Mouse (Mus musculus) intestine, postnatal 0 days (tissue): ENCODE data around the gene Zpbp2. TPM values are rescaled to one million over a fixed set of nuclear protein-coding genes. Genes with fewer than 3 reads are reported as not detected.

Experiments
- ATAC-seq: fragments of 200-750 bp; cut with Nextera tagmentation; 2 replicates; pipeline ENCODE4 v1.8.0; 2017; ENCODE audit warnings: mild to moderate bottlenecking, moderate TSS enrichment, moderate library complexity
- H3K27ac ChIP-seq: fragments of 300-500 bp; sonication (generic); 2 replicates; pipeline ENCODE4 v1.5.1; 2014; ENCODE audit warnings: mild to moderate bottlenecking, low read depth, low read length, moderate library complexity
- H3K27me3 ChIP-seq: fragments of 300-500 bp; sonication (generic); replicated peaks from 2 replicates; pipeline ENCODE4 v1.6.1; 2014; ENCODE audit warnings: low read length, mixed read lengths; ENCODE audit not compliant: control insufficient read depth, insufficient read depth
- H3K36me3 ChIP-seq: fragments of 300-500 bp; sonication (generic); 2 replicates; pipeline ENCODE4 v1.6.1; 2014; ENCODE audit warnings: mild to moderate bottlenecking, moderate library complexity; ENCODE audit not compliant: control insufficient read depth, insufficient read depth
- H3K4me1 ChIP-seq: fragments of 300-500 bp; sonication (generic); replicated peaks from 2 replicates; pipeline ENCODE4 v1.6.1; 2014; ENCODE audit warnings: antibody characterized with exemption, low read length, mixed read lengths; ENCODE audit not compliant: control insufficient read depth, insufficient read depth
- H3K4me2 ChIP-seq: fragments of 300-500 bp; sonication (generic); replicated peaks from 2 replicates; pipeline ENCODE4 v1.6.1; 2014; ENCODE audit warnings: low read depth, mild to moderate bottlenecking, moderate library complexity
- H3K4me3 ChIP-seq: fragments of 300-500 bp; sonication (generic); 2 replicates; pipeline ENCODE4 v1.5.1; 2014; ENCODE audit warnings: low read depth, low read length
- H3K9ac ChIP-seq: fragments of 300-500 bp; sonication (generic); 2 replicates; pipeline ENCODE4 v1.6.1; 2014; ENCODE audit warnings: mild to moderate bottlenecking, low read depth, low read length
- H3K9me3 ChIP-seq: fragments of 300-500 bp; sonication (generic); 2 replicates; pipeline ENCODE4 v1.6.1; 2016; ENCODE audit warnings: mixed run types; ENCODE audit not compliant: control insufficient read depth
- CTCF ChIP-seq: sonication (generic); IDR thresholded peaks from 2 replicates; pipeline ENCODE4 v1.5.1; 2016; ENCODE audit warnings: low read depth, mild to moderate bottlenecking, control low read depth, antibody characterized with exemption, moderate library complexity
- WGBS: fragments of 180-500 bp; shearing (Covaris S2); extraction: QIAGEN DNeasy Blood & Tissue Kit; methylation state at CpG from one replicate; pipeline ENCODE4 v1.1.7; 2014; 5-methylcytosine and 5-hydroxymethylcytosine counted together
- polyA plus RNA-seq: library from polyadenylated mRNA; unstranded; fragments of >200 nt; fragmentation: Nextera tagmentation; extraction: Ambion mirVana; gene quantifications from 2 replicates; pipeline ENCODE4 v1.2.1, GENCODE M21; 2015

Zpbp2 gene
- 3.2 and 4.0 TPM in 2 replicates for polyA plus RNA-seq

DNA sequence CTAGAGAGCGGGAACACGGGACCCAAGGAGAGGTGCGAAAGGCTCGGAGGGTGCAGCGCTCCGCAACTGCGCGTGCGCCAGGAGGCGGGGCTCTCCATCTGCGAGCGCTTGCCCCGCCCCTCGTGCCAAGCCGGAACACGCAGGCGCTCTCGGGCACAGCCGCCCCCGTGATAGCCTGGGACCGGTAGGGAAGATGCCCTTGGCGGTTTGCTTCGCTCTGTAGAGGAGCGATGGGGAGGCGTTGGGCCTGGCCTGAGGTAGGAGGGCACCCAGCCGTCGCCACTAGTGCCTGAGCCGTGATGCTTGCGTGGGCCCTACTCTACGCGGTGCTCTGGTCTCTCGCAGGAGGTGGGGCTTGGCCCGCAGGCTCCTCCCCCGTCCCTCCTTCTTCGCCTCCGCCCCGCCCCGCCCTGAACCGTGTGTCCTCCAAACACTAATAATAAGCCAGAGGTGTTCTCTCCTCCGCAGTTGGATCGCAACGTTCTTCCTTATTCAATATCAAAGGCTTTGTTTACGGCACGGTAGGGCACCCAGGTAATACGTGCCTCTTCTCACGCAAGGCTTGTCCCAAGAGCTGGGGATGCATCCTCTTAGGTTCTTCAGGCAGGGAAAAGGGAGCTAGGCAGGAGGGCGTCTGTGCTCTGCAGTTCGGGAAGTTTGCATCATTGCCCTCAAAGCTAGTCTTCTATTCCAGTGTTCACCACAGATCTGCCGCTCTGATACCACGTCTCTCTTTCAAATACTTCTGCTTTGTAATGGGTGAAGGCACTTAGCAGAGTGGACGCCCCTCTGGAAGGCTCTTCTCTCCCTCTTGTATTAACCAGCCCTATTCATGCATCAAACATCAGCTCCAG is at the start of gene Zpbp2:
Zpbp2 (plus strand) TSS at position 123 of the 854 bp plus-strand sequence.
- 0 out of 2 replicates have a peak within 1 kb of the TSS, but pooled peaks have one; percentile 41 for H3K27ac ChIP-seq
- H3K4me2 ChIP-seq, result peak within 1 kb of the TSS; percentile 84
- no peaks in the 10 kb centered on the region for H3K4me1 ChIP-seq
- peaks cover 33% of the 10 kb centered on the region for H3K27me3 ChIP-seq
- H3K36me3 ChIP-seq, result no peaks in the 10 kb centered on the region
- peak within 1 kb of the TSS; percentile 78 for H3K4me3 ChIP-seq
- no peaks in the 10 kb centered on the region for H3K9me3 ChIP-seq
- under 1% methylated on average over 51 of the region's 51 CpGs for WGBS
- ATAC-seq, result peak; percentile 96
- peak within 1 kb of the TSS; percentile 52 for H3K9ac ChIP-seq
- 0 out of 2 replicates have a peak, but pooled peaks have one; percentile 3 for TF ChIP-seq CTCF

DNA sequence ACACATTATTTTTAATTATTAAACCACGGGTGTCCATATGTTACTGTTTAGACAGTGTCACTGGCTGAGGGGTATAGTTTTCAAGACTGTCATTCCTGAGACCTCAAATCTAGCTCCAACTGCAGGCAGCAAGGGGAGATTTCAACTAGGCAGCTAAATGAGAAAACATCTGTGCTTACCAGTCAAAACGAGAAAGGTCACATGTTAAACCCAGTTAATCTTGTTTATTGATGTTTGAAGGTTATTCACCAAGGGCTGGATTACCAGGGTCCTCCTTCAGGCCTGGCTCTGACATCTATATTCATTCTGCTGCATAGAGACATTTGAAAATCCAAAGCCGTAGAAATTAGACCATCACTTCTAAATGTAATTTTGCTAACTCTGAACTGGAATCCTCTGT is 46.0 kb upstream of the Zpbp2 start:
- Histone ChIP-seq H3K4me3 (no peak overlapping the region), H3K9ac (no peak overlapping the region), H3K4me2 (no peak overlapping the region), H3K4me1 (no peaks in the 10 kb centered on the region), H3K27me3 (no peaks in the 10 kb centered on the region), H3K27ac (no peak overlapping the region), H3K9me3 (no peaks in the 10 kb centered on the region), H3K36me3 (no peaks in the 10 kb centered on the region)
- ATAC-seq, result no peak
- WGBS, result 50% methylated on average over 3 of the region's 3 CpGs
- no peak for TF ChIP-seq CTCF

DNA sequence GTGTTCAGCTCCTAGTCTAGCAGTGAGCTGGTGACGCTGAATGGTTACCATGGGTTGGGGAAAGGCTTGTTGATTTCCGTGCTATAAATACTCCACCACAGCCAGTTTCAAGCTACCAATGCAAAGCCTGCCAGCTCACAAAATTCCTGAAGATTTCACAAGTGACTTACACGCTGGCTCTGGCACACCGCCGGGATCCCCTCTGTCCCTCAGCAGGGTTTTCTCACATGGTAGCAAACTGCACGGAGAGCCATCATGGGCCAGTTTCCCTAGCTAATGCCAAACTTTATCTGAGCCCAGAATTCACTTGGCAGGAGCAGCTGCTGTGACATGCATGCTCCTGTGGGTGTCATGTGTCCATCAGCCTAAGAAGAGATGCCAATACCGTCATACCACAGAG is 41.5 kb upstream of the Zpbp2 start:
- Histone ChIP-seq H3K36me3 (no peaks in the 10 kb centered on the region), H3K4me1 (no peaks in the 10 kb centered on the region), H3K27ac (no peak overlapping the region), H3K9me3 (no peaks in the 10 kb centered on the region), H3K4me2 (no peak overlapping the region), H3K4me3 (no peak overlapping the region), H3K27me3 (no peaks in the 10 kb centered on the region), H3K9ac (no peak overlapping the region)
- ATAC-seq, result no peak
- 80% methylated on average over 7 of the region's 7 CpGs for WGBS
- no peak for TF ChIP-seq CTCF

DNA sequence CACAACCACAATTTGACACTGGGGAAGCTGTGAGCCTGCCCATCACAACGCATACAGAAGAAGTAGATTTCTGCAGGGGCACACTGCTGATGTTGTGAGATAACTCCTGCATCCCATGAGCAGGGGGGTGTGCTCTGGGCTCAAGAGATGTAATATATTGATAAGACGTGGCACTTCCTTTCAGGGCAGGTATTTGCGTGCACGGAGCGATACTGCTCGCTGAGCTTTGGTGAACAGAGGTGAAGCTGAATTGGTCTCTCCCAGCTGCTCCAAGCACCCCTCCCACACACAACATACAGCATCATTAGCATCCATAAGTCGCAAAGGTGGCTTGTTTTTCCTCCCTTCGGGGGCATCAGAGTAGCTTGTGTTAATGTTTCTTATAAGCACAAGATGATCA is 40.8 kb upstream of the Zpbp2 start:
- H3K27me3 ChIP-seq, result no peaks in the 10 kb centered on the region
- H3K4me3 ChIP-seq, result no peak overlapping the region
- no peak for ATAC-seq
- no peak overlapping the region for H3K9ac ChIP-seq
- no peaks in the 10 kb centered on the region for H3K4me1 ChIP-seq
- no peak overlapping the region for H3K27ac ChIP-seq
- no peaks in the 10 kb centered on the region for H3K9me3 ChIP-seq
- TF ChIP-seq CTCF, result no peak
- 79% methylated on average over 8 of the region's 8 CpGs for WGBS
- no peak overlapping the region for H3K4me2 ChIP-seq
- H3K36me3 ChIP-seq, result no peaks in the 10 kb centered on the region

DNA sequence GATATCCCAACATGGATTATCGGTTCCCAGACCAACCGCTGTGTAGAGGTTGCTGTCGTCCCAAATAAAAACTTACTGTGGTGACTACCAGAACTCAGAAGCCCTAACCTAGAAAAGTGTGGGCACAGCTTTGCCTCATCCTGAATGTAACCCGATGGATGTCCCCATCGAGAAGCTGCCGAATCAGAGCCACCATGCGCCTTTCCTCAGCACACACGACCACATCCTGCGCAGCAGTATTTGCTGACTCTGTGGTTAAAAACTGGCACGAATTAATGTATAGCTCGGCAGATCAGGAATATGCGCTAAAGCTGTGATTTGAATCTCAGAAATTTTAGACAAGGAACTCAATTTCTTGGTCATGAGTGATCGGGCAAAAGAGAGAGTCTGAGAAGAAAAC is 38.0 kb upstream of the Zpbp2 start:
- ATAC-seq, result no peak

DNA sequence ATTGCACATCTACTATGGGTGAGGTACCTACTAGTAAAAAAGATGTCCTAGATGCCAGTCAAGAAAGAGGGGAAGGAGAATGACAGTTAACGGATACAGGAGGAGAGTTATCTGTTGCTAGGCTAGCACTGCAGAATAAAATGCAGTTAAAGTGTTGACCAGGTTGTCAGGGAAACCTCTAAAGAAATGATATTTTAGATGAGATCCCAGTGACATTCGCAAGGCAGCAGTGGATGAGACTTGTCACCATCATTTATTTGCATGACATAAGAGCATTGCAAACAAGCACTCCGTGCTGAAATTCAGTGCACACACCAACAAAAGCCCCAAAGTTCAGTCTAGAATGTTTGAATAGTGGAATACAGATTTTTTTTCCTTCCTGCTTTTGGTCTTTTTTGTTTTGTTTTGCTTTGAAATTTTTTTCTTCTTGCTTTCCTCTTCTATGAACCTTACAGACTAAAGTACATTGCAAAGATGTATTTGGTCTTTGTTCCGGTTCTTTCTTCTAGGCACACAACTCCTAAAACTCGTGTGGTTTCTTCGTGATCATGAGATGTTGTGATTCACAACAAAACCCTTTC is 37.5 kb upstream of the Zpbp2 start:
- whole genome bisulfite sequencing, result 75% methylated on average over 6 of the region's 6 CpGs
- no peak for ATAC-seq
- no peak overlapping the region for H3K4me3 ChIP-seq
- H3K4me1 ChIP-seq, result no peaks in the 10 kb centered on the region
- no peak overlapping the region for H3K4me2 ChIP-seq
- no peaks in the 10 kb centered on the region for H3K36me3 ChIP-seq
- no peaks in the 10 kb centered on the region for H3K9me3 ChIP-seq
- no peak for TF ChIP-seq CTCF
- no peak overlapping the region for H3K9ac ChIP-seq
- no peaks in the 10 kb centered on the region for H3K27me3 ChIP-seq
- H3K27ac ChIP-seq, result no peak overlapping the region

More for the DNA sequence above, 38.0 kb upstream of the Zpbp2 start:
- Histone ChIP-seq H3K4me3 (no peak overlapping the region), H3K9me3 (no peaks in the 10 kb centered on the region), H3K4me2 (no peak overlapping the region), H3K36me3 (no peaks in the 10 kb centered on the region), H3K27me3 (no peaks in the 10 kb centered on the region), H3K27ac (no peak overlapping the region), H3K4me1 (no peaks in the 10 kb centered on the region), H3K9ac (no peak overlapping the region)
- WGBS, result 89% methylated on average over 13 of the region's 13 CpGs
- no peak for TF ChIP-seq CTCF
